In genomic region chr2:32990167-32990832, GRCm38 (mm10) we compare ENCODE assay signal across 11 mouse cellular contexts. TPM values are rescaled to one million over a fixed set of nuclear protein-coding genes. Genes with fewer than 3 reads are reported as not detected.
DNase-seq lines count a peak whose midpoint lies in the region; ATAC-seq and TF ChIP-seq lines count a peak whose summit lies in the region.
"Had no signal": no experiment of that assay in that cellular context is flagged by ENCODE, and none has a peak within 500 bp of the region (broad histone marks: within the 10 kb centered on the region; RNA-seq: fewer than 3 reads in every experiment).

No protein-coding gene starts in this region.

- peak; percentile 70 for TF ChIP-seq CTCF in liver, postnatal 0 days (IDR thresholded peaks at IDR 0.05; ENCODE audit: low read depth)

- no peak overlapping the region for H3K27ac ChIP-seq in liver, postnatal 0 days (ENCODE audit: low read depth)
- H3K27ac ChIP-seq: heart, embryonic 15.5 days; neural tube, embryonic 15.5 days had no signal

- no peak for TF ChIP-seq EP300 in liver, postnatal 0 days (IDR thresholded peaks at IDR 0.05; ENCODE audit: low read depth)

- ATAC-seq in liver, postnatal 0 days, result no peak

- H3K4me2 ChIP-seq in liver, postnatal 0 days (ENCODE audit: low read depth, low read length), result no peak overlapping the region
- H3K4me2 ChIP-seq: heart, embryonic 15.5 days; neural tube, embryonic 15.5 days had no signal

- peak; percentile 32 to 51 for DNase-seq in cerebellum, postnatal 25 days
- DNase-seq in cerebellum, adult 9-10 months, result no peak
- DNase-seq in liver, postnatal 0 days, result no peak
- no peak for DNase-seq in liver
- peak; percentile 17 for DNase-seq in MEL-GATA-1-ER (ENCODE audit: extremely low read depth, low read depth)
- peak; percentile 27 to 30 for DNase-seq in natural killer cell, adult 2 months (ENCODE audit: low spot score in 2 of 2)
- DNase-seq in kidney, adult 18-20 months, result no peak
- DNase-seq in cerebellum, adult 11-12 months, result no peak
- DNase-seq: kidney, postnatal 4 days had no signal

- no peak overlapping the region for H3K9ac ChIP-seq in liver, postnatal 0 days (replicated peaks)
- H3K9ac ChIP-seq: heart, embryonic 15.5 days; neural tube, embryonic 15.5 days had no signal

- H3K36me3 ChIP-seq in liver, postnatal 0 days (replicated peaks; ENCODE audit: insufficient read depth, low read length), result no peaks in the 10 kb centered on the region
- H3K36me3 ChIP-seq: heart, embryonic 15.5 days had no signal

- H3K9me3 ChIP-seq in liver, postnatal 0 days (ENCODE audit: low read length), result no peaks in the 10 kb centered on the region
- H3K9me3 ChIP-seq: heart, embryonic 15.5 days; neural tube, embryonic 15.5 days had no signal

- H3K4me3 ChIP-seq in liver, postnatal 0 days (ENCODE audit: low read depth, low read length), result no peak overlapping the region
- H3K4me3 ChIP-seq: heart, embryonic 15.5 days; neural tube, embryonic 15.5 days had no signal

- H3K4me1 ChIP-seq in liver, postnatal 0 days (ENCODE audit: insufficient read depth), result no peaks in the 10 kb centered on the region
- H3K4me1 ChIP-seq: heart, embryonic 15.5 days; neural tube, embryonic 15.5 days had no signal

- H3K27me3 ChIP-seq in liver, postnatal 0 days (ENCODE audit: insufficient read depth, low read length), result no peaks in the 10 kb centered on the region
- H3K27me3 ChIP-seq: heart, embryonic 15.5 days; neural tube, embryonic 15.5 days had no signal

- 63% methylated on average over 13 of the region's 13 CpGs for WGBS in liver, postnatal 0 days (ENCODE audit: insufficient replicate concordance)

RNA-seq across cellular contexts. Expression of gene Slc2a8, which starts 8.4 kb away (rescaled TPM):
- polyA plus RNA-seq in liver, postnatal 0 days (2015; fragmentation: Nextera tagmentation; extraction: Ambion mirVana), result 11.7 and 11.8 TPM in 2 replicates

RNA-seq across cellular contexts. Expression of gene Lrsam1, which starts 28.9 kb away (rescaled TPM):
- 1.3 and 1.6 TPM in 2 replicates for polyA plus RNA-seq in liver, postnatal 0 days (2015; fragmentation: Nextera tagmentation; extraction: Ambion mirVana)

RNA-seq across cellular contexts. Expression of gene Rpl12, which starts 28.9 kb away (rescaled TPM):
- polyA plus RNA-seq in liver, postnatal 0 days (2015; fragmentation: Nextera tagmentation; extraction: Ambion mirVana), result 103 and 104 TPM in 2 replicates

Comparison
In these comparisons a context has a peak if more than half of its experiments do, and no peak if none do; other contexts are left out.
1. DNase-seq: peak in cerebellum, postnatal 25 days (2 of 2), MEL-GATA-1-ER (single experiment) and natural killer cell, adult 2 months (2 of 2); none in cerebellum, adult 9-10 months (single experiment), liver, postnatal 0 days (single experiment), liver (single experiment), kidney, adult 18-20 months (single experiment) and cerebellum, adult 11-12 months (single experiment).